Mouse (Mus musculus): Measurements from ENCODE around the gene Rnf11.

Gene Rnf11

GRCm38 (mm10) chr4:109484621-109485020, at the start of gene Rnf11:
TSS of gene Rnf11 (minus strand) at chr4:109484728.
- no peak for DNase-seq

GRCm38 (mm10) chr4:109531111-109531510, 46.6 kb upstream of the Rnf11 start, which contains the start of gene 4930522H14Rik:
TSS of gene 4930522H14Rik (minus strand) at chr4:109531297.
- no peak for DNase-seq

- no peak for DNase-seq
Observed at GRCm38 (mm10) chr4:109530245-109530816, 45.8 kb upstream of the Rnf11 start.

GRCm38 (mm10) chr4:109504885-109505284, 20.4 kb upstream of the Rnf11 start:
- DNase-seq: peak; percentile 27

GRCm38 (mm10) chr4:109498476-109498875, 13.9 kb upstream of the Rnf11 start:
- no peak for DNase-seq

- DNase-seq: no peak
Observed at GRCm38 (mm10) chr4:109493581-109493980, 9.1 kb upstream of the Rnf11 start.

GRCm38 (mm10) chr4:109488812-109489211, 4.3 kb upstream of the Rnf11 start:
- DNase-seq: no peak

- DNase-seq: no peak
Observed at GRCm38 (mm10) chr4:109482701-109483100, 1.8 kb downstream of the Rnf11 start.

- no peak for DNase-seq
Observed at GRCm38 (mm10) chr4:109481424-109481823, 3.1 kb downstream of the Rnf11 start.

GRCm38 (mm10) chr4:109477454-109477853, 7.1 kb downstream of the Rnf11 start:
- DNase-seq: peak; percentile 10

- DNase-seq: peak; percentile 92
Observed at GRCm38 (mm10) chr4:109476554-109477014, 7.9 kb downstream of the Rnf11 start.

- DNase-seq: peak; percentile 58
Observed at GRCm38 (mm10) chr4:109475577-109476553, 8.7 kb downstream of the Rnf11 start.

- DNase-seq: peak; percentile 7
Observed at GRCm38 (mm10) chr4:109475078-109475477, 9.4 kb downstream of the Rnf11 start.

GRCm38 (mm10) chr4:109472566-109472965, 12.0 kb downstream of the Rnf11 start:
- no peak for DNase-seq

GRCm38 (mm10) chr4:109471606-109472005, 12.9 kb downstream of the Rnf11 start:
- no peak for DNase-seq

GRCm38 (mm10) chr4:109467687-109468086, 16.8 kb downstream of the Rnf11 start:
- DNase-seq: no peak

- DNase-seq: no peak
Observed at GRCm38 (mm10) chr4:109463892-109464291, 20.6 kb downstream of the Rnf11 start.

- DNase-seq: no peak
Observed at GRCm38 (mm10) chr4:109460421-109461179, 23.9 kb downstream of the Rnf11 start.

- DNase-seq: no peak
Observed at GRCm38 (mm10) chr4:109456821-109457220, 27.7 kb downstream of the Rnf11 start.

GRCm38 (mm10) chr4:109448531-109448930, 36.0 kb downstream of the Rnf11 start:
- DNase-seq: no peak

GRCm38 (mm10) chr4:109445956-109446355, 38.6 kb downstream of the Rnf11 start:
- DNase-seq: no peak

GRCm38 (mm10) chr4:109445397-109445796, 39.1 kb downstream of the Rnf11 start:
- DNase-seq: no peak

- no peak for DNase-seq
Observed at GRCm38 (mm10) chr4:109444951-109445350, 39.6 kb downstream of the Rnf11 start.
